In genomic region chr17:30354381-30354780, GRCm38 (mm10) we compare ENCODE assay signal across 18 mouse cellular contexts.
DNase-seq lines count a peak whose midpoint lies in the region; ATAC-seq and TF ChIP-seq lines count a peak whose summit lies in the region.
"Had no signal": no experiment of that assay in that cellular context is flagged by ENCODE, and none has a peak within 500 bp of the region (broad histone marks: within the 10 kb centered on the region; RNA-seq: fewer than 3 reads in every experiment).

No protein-coding gene starts in this region.

- 51% methylated on average over 5 of the region's 5 CpGs for WGBS in kidney, embryonic 16.5 days

- no peak overlapping the region for H3K4me2 ChIP-seq in kidney, embryonic 16.5 days (replicated peaks; ENCODE audit: low read depth, low read length)
- H3K4me2 ChIP-seq: embryonic facial prominence, embryonic 12.5 days; forebrain, embryonic 15.5 days; hindbrain, embryonic 14.5 days had no signal

- H3K4me3 ChIP-seq in gastrocnemius, adult 2 months: peak overlapping the region; percentile 38
- H3K4me3 ChIP-seq in kidney, embryonic 16.5 days (ENCODE audit: low read length): no peak overlapping the region
- H3K4me3 ChIP-seq: embryonic facial prominence, embryonic 12.5 days; forebrain, embryonic 15.5 days; heart, embryonic 10.5 days had no signal

- H3K36me3 ChIP-seq in kidney, embryonic 16.5 days (ENCODE audit: insufficient read depth, low read length): no peaks in the 10 kb centered on the region
- H3K36me3 ChIP-seq: embryonic facial prominence, embryonic 12.5 days; forebrain, embryonic 15.5 days; heart, embryonic 10.5 days had no signal

- intact Hi-C loops in gastrocnemius, adult 2 months (cut with DNase I): no loop called here
- intact Hi-C loops in gastrocnemius, postnatal 36 days (cut with DNase I): no loop called here

- no peak; the same call in 1 of the 2 replicates for ATAC-seq in kidney, embryonic 16.5 days (ENCODE audit: low FRiP score, low TSS enrichment)
- no peak for ATAC-seq in monocyte, adult 5-6 weeks (replicated peaks; ENCODE audit: insufficient number of reproducible peaks, low FRiP score, low TSS enrichment, poor library complexity, severe bottlenecking)
- ATAC-seq: forebrain, embryonic 15.5 days had no signal

- H3K4me1 ChIP-seq in kidney, embryonic 16.5 days (ENCODE audit: insufficient read depth, low read length): peaks cover 34% of the 10 kb centered on the region
- H3K4me1 ChIP-seq: forebrain, embryonic 15.5 days had no signal

- no peaks in the 10 kb centered on the region for H3K9me3 ChIP-seq in kidney, embryonic 16.5 days (ENCODE audit: low read length)
- H3K9me3 ChIP-seq: embryonic facial prominence, embryonic 12.5 days; forebrain, embryonic 15.5 days; heart, embryonic 10.5 days had no signal

- no peak for DNase-seq in gastrocnemius, adult 2 months
- DNase-seq in gastrocnemius, postnatal 36 days: no peak
- peak; percentile 52 to 66 for DNase-seq in kidney, adult 8-10 months
- DNase-seq in kidney, adult 18-20 months: no peak
- DNase-seq in spleen, adult 18-20 months: no peak
- DNase-seq: adrenal gland, postnatal 10 days; cerebellum, adult 11-12 months; cerebellum, adult 9-10 months; cerebellum, postnatal 25 days; gastrocnemius, postnatal 14 days; heart, adult 18-20 months; heart, postnatal 10 days had no signal

- peak overlapping the region; percentile 76 for H3K27ac ChIP-seq in gastrocnemius, adult 2 months
- H3K27ac ChIP-seq in kidney, embryonic 16.5 days (ENCODE audit: low read length): peak overlapping the region; percentile 61
- H3K27ac ChIP-seq: embryonic facial prominence, embryonic 12.5 days; forebrain, embryonic 15.5 days; heart, embryonic 10.5 days; hindbrain, embryonic 14.5 days had no signal

- no peak for TF ChIP-seq CTCF in gastrocnemius, adult 2 months (IDR thresholded peaks at IDR 0.05)

- no peaks in the 10 kb centered on the region for H3K27me3 ChIP-seq in kidney, embryonic 16.5 days (ENCODE audit: insufficient read depth, low read length)
- H3K27me3 ChIP-seq: embryonic facial prominence, embryonic 12.5 days; forebrain, embryonic 15.5 days had no signal

- H3K9ac ChIP-seq in kidney, embryonic 16.5 days (replicated peaks; ENCODE audit: low read length): no peak overlapping the region
- H3K9ac ChIP-seq: embryonic facial prominence, embryonic 12.5 days; forebrain, embryonic 15.5 days; hindbrain, embryonic 14.5 days had no signal

Comparison
In these comparisons a context has a peak if more than half of its experiments do, and no peak if none do; other contexts are left out.
1. DNase-seq: peak in kidney, adult 8-10 months (2 of 2); none in gastrocnemius, adult 2 months (single experiment), gastrocnemius, postnatal 36 days (0 of 2), kidney, adult 18-20 months (single experiment) and spleen, adult 18-20 months (0 of 2).